Mouse (Mus musculus) adrenal gland, adult 18-20 months (tissue): ENCODE results near the gene Tenm3. TPM values are rescaled to one million over a fixed set of nuclear protein-coding genes. Genes with fewer than 3 reads are reported as not detected.

Experiments
- DNase-seq, 2 experiments: peaks; one replicate each; pipeline ENCODE4 v3.0.0; 2021 to 2022; ENCODE audit warnings: low spot score in 2 of 2
- total RNA-seq, 2 experiments: library from RNA; stranded (reverse); gene quantifications; 1 replicate in 1 of 2; 2 replicates in 1 of 2; pipeline ENCODE4 v1.2.3; 2021

Tenm3 gene
- total RNA-seq, 2 experiments from 2014 or later, result 2.3 to 9.7 TPM

DNA sequence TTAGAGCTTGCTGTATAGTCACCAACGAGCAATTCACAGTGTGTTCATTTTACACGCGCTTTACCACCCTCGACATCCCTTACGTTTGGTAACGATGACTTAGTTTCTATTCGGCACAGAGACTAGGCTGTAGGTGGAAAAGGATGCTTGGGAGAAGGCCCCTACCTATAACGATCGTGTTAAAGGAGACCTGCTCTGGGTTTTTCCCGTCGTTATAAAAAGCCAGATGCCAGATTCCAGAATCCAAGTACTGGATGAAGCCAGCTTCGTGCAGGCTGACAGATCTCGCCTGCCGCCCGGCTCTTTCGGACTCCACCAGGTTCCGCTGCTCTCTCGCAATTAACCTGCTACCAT lies 500.7 kb downstream of the Tenm3 start:
- DNase-seq, result no peak

DNA sequence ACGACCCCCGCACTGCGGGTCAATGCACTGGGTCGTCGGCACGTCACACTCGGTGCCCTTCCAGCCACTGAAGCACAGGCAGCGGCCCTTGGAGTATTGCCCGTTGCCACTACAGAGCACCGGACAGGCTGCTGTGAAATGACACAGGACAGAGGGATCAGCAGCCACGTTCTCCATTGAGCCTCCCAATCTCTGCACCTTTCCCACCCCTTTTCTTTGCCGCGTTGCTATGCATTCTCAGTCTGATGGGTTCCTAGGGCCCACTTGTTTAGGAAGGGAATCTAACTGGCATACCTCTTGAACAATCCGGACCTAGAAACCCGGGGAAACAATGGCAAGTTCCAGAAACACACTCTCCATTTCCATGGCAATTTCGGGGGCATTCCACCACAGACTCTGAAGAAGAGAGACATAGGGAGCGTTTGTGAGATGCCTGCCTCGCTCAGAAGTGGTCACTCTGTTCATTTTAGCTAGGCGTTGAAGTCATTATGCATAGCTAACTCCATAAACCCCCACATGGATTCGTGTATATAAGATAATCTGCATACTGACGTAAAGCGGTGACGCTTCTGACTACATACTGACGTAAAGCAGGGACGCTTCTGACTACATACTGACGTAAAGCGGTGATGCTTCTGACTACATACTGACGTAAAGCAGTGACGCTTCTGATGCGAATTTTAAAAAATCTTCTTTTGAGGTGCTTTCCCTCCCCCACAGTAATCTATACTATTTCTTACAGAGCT lies 501.3 kb downstream of the Tenm3 start:
- DNase-seq, result no peak

DNA sequence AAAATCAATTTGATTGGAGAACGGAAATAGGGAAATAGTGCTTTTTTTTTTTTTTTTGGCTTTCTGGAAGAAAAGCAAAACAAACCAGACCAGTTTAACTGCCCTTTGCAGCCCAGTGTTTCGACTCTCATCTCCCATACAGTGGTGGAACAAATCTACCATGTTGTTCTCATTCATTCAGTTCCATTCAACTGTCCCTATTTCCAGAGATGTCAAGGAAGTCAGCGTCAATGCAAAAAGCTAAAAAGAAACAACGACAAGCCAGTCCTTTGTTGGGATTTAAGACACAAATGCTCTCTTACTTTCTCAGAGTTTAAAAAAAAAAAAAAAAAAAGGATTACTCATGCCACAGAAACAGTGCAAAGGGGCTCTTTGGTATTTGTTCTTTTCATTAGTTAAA lies 502.1 kb downstream of the Tenm3 start:
- no peak for DNase-seq

DNA sequence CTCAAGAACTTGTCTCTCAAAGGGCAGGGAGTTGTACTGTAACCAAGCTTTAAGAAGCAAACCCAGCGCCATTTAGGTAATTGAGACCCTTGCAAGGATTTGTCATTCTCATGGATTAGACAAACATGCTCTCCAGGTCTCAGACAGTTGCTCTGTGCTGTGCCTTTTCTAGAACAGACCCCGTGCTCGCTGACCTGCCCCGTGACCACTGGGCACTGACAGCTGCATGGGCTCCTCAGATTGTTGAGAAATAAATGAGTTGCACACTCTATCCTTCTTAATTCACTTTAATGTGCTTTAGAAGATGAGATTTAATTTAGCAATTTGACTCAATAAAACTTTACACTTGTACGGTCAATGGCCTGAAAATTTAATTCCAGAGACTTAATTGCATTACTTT lies 502.5 kb downstream of the Tenm3 start:
- DNase-seq, result no peak

DNA sequence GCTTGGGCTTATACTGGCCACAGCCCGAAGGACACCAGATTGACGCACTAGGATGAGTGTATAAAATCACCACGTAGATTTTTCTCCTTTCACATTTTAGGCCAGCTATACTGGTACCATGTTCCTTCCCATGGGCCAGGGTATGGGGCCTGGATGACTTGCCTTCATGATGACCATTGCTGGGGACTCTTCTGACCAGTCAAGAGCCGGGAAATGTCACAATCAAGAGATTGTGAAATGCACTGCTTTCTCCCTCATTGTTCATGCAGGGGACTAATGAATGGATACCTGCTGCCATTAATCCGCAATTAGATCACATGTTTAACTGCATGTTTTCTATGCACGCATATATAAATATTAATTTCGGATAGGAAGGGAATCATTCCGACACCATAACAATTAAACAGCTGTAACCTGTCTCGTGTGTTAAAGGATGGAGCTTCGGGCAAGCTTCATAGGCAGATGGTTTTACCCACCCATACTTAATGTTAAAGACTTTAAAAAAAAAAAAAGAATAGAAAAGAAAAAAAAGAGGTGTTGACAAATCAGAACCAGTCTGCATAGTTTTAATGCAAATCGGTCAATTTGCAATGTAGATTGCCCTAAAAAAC lies 521.0 kb downstream of the Tenm3 start:
- no peak for DNase-seq

DNA sequence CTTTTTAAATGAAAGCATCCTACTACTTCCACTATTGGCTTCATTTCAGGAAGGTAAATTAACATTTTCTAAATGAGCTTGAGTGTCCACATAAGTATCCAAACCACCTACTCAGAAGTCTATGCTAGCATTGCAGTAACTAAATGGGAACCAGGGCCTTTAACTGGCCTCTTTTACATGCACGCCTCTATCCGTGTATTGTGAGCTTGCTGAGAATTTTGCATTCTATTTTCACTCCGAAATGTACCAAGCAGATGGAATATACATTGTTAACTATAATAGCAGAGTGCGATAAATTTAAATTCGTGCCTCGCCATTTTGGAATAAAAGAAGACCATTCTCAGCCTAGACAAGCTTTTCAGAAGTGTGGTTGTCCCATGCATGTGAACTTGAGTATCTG lies 521.5 kb downstream of the Tenm3 start:
- DNase-seq, result no peak

DNA sequence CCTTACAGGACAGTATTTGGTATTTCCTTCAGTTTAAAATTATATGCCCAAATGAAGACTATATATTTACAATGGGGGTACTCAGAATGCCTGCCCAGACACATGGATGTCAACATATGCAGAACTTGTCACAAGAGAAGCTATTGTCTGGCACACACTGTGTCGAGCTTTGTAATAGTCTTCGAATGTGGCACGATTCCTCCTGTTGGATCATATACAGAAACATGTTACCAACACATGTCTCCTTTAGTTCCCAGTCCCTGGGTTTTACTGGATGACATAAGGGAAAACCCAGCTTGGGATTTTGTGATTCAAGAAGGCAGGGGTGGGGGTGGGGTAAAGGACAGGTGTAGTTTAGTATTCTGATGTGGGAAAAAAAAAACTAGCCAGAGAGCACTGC lies 524.1 kb downstream of the Tenm3 start:
- no peak for DNase-seq

DNA sequence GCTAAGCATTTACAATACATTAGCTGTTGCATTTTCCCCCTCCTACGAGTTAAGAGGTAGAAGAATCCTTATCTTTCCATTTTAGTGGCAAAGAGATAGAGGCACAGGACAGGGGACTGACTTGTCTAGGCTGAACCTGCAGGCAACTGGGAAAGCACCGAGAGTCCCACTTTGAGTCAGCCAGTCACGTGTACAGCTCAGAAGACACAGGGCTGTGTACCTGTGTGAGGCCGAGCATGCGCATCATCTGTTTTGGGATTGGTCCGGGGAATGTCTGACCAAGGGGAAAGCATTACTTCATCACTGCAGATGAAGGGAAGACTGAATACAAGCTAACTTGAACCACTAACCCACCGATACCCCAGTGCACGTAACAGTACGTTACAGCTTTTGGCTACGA lies 526.3 kb downstream of the Tenm3 start:
- no peak for DNase-seq

DNA sequence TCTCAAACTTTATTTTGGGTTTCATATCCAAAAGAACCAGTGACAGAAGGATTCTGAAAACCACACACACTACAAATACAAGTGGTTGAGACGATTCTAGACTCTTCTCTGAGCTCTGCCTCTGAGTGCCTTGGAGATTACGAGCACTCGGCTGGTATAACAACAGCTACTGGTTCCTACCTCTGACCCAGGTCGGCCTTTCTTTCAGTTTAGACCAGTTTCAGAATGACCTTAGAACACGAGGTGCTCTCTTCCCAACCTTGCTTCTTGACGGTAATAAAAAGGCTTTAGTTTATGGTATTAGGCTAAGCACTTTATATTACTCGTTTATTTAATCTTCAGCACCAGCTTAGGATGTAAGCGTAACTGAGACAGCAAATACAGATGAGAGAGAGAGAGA lies 528.1 kb downstream of the Tenm3 start:
- DNase-seq, result no peak

DNA sequence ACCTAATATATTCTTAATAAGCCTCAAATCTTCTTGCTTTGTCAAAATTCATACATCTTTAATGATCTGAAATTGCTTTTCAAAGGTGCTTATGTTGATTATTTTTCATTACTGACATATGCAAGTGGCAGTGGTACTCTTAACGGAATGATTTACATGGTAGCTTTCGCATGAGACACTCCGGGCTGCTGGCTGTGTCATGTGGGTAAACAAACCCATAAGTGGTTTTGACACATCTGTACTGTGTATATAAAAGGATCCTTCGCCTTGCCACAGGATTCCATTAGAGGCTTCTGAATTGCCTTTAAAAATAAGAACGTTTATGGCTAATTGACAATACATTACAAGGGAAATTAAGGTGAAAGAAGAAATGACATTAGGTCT lies 529.8 kb downstream of the Tenm3 start:
- DNase-seq, result no peak

DNA sequence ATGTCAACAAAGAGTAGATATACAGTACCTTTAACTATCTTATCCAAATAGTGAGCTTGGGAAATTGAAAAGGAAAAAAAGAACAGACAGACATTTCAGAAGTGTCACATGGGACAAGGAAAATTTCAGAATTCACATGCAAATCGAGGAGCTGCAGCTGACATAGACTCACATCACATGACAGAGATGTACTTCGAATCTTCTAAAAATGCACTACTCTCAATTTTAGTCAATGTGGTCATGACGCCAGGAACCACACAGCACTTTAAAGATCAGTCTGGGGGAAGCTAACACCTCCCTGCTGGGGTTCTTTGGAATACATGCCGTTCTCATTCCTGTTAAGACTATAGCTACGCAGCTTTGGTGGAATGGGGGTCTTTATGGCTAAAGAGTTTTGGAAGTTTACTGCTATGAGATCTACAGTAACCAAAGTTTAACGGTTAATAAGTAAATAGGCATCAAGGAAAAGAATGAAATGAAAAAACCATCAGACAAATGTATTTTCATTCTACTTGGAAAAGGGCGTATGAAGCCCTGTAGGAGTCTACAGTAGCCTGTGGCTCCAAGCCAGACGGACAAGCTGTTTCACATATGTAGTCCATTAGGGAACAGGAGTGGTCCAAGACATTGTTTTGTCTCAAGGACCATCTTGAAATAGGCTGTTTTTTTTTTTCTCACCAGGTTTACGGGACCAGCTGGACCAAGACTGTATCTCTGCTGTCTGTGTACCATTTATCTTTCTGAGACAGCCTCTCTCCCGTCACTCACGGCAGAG lies 530.4 kb downstream of the Tenm3 start:
- no peak for DNase-seq

DNA sequence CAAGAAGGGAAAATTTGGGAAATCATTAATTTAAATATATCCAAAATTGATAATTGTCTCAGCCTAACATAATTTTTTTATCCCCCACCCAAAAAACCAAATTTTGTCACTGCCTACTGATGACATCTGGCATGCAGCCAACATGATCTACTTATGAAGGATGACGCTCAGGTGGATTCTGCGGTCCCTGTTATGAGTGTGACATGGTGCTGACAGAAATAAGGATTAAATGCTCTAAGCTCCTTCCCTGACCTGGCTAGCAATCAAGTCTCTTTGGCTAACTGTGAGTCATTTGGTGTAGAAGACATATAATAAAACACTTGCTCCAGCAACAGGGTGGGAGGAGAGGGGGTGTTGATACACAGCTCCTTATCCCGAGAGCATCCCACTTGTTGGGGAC lies 532.0 kb downstream of the Tenm3 start:
- DNase-seq, result no peak

DNA sequence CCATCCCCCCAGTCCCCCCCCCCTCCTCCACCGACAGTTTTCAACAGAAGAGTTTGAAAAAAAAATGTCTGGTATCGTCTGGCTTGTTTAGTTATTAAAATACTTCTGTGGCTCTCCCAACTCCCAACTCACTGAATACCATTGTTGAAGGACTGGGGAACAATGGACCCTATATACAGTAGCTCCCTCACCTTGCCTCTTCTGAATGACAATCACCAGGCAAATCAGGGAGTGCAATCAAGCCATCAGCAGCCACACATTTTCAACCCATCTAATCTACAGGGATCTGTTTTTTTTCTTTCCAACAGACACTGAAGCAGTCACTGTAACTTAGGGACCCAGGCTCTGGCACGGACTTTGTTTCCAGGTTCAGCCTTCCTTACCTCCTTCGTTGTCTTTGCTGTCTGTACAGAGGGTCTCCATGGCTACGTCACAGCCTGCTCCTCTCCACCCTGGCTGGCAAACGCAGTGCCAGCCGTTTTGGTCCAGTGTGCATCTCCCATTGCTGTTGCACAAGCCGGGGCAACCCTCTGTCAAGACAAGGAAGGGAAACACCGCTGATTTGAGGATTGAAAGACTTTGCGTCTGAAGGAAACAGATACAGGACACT lies 533.4 kb downstream of the Tenm3 start:
- no peak for DNase-seq

DNA sequence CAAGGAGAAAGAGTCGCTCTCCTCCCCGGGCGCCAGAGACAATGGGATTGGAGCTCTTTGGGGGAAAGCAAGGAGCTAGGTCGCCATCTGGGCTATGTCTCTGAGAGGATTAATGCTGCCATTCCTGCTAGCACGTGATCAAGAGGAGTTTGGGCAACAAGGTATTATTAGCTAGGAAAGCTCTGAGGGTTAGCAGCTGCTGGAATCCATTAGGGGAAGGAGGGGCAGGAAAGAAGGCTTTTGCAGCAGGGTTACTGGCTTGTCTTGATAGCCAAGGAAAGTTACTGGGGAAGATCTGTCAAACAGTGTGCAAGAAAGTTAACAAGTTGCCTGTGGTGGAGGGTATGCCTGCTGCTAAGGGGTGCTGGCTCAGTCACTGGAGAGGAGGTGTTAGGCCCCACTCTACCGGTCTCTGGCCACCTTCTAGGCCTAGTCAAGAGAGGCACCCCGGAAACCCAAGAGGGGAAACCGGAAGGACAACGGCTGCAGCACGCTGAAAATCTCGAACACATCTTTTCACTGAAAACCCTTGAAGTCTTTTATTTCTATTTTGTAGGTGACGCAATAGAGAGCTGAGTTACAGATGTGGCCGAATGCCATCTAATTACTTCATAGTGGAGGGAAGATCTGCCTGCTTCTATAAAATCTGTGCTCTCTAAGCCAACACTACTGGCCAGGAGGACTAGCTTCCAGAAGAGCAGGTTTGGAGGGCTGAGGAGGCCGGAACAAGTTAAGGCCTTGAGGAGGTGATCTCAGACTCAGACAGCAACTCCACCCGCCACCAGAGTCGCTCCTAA lies 534.4 kb downstream of the Tenm3 start:
- no peak for DNase-seq

DNA sequence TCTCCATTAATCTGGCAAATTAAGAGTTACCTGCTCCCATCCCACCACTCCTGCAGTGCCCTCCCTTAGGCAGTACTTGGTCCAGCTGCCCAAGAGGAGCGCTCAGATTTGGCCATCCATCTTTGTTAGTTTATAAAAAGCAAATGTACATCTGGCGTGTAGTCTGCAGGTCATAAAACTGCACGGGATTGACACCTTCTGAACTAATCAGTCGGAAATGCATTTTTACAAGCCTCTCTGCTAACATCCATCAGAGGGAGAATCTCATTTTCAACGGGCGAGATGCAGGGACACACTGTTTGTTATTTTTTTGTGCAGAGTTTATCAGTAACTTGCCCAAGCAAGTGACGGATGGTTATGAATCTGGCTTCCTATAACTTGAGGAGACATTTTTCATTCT lies 539.5 kb downstream of the Tenm3 start:
- no peak for DNase-seq

DNA sequence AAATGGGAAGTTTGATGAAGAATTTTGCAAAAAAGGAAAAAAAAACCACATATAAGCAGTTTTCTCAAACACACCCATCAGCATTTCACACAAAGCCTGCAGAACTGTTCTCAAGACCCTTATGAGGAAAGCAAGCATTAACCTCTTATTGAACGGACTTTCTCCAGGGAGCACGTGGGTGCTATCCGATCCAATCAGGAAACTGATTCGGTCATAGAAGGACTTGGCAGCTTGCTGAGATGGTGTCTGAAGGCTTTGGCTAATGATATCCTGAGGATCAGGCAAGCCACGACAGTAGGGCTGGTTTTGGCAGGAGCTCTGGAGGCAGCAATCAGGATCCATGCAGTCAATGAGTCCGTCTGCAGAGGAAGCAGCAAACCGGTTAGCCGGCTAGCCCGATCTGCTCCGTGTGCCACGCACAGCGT lies 543.1 kb downstream of the Tenm3 start:
- no peak for DNase-seq

DNA sequence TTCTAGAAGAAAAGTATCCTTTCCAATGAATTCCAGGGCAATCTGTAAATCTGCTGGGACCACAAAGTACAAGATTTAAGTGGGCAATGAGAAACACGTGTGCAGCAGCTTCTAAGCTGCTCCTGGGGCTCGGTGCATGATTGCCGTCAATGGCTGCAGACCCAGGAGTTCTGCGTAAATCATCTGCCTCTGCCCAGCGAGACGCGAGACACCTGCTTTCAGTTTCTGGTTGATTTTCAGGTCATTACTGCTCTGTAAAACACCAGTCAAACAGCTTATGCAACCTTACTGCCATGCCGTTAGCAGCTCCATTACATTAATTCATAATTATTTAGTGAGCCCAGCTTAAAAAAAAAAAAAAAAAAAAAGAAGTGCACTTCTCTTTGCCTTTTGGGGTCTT lies 543.7 kb downstream of the Tenm3 start:
- DNase-seq, result no peak

DNA sequence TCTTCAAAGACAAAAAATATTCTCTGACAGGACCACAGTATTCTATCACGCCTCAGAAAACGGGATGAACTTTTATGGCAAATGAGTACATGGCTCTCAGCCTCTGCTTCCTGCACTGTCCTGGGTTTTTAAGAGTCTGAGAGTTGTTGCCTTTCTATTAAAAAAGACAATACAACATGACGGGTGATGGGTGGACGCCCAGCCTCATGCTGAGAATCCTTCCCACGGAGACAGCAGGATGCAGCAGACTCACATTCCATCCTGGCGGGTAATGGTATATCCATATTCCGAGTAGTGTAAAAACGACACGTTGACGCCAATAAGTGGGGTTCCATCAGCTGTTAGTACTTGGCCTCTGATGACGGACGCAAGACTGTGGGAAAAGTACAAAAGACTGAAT lies 544.4 kb downstream of the Tenm3 start:
- no peak for DNase-seq

DNA sequence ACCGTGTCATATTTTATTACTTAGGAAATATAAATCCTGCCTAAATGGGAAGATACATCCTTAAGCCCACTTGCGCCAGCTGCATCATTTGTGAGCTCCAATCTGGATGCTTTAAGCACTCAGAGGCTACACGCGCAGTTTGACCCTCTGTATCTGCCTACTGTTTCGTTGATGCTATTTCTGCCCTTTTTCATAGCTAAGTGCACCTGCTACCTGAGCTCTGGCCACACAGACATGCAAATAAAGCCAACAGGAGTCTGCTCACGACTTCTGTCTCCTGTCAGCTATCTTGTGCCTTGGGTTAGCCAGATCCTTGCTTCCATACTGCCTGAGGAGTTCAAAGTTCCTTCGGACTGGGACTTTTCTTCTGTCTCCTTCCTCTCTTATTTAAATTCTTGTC lies 547.4 kb downstream of the Tenm3 start:
- DNase-seq, result no peak

DNA sequence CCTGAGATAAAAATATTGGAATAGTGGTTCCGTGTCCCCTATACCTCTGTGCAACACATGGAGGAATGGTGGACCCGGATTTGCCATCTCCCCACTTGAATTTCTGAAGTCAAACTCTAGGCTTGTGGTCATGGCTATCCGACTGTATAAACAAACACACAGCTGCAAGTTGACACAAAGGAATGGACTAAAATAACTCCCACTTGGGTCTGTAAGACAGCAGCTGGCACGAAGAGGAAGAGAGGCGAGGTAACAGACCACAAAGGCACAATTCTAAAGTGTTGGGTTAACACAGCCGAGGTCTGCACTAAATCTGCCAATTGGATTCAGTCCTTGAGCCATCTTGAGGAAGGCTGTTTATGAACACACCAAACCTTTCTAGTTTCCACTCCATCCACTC lies 548.2 kb downstream of the Tenm3 start:
- DNase-seq, result no peak

DNA sequence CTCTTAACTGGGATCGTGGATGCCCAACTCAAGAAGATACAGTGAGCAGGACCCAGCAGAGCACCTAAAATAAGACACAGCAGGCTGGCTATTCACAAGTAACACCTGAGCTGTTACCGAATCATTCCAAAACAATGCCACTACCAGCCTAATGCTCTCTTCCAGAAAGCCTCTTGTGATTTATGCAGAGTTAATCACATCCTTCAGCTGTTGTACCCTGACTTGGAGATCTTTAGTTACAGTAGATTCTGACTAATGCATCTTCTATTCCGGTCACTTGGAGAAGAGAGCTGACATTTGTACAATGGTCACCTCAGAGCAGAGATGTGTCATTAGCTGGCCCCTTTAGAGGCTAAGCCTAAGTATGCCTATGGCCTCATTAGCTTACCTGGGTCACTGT lies 550.0 kb downstream of the Tenm3 start:
- no peak for DNase-seq
